Mouse (Mus musculus) adrenal gland, postnatal 4 days (tissue): ENCODE measurements around the gene Rpgrip1l. TPM values are rescaled to one million over a fixed set of nuclear protein-coding genes. Genes with fewer than 3 reads are reported as not detected.

Experiments used
- DNase-seq, 2 experiments: peaks; one replicate each; pipeline ENCODE4 v3.0.0; 2021 to 2022; ENCODE audit warnings: low spot score in 2 of 2, mixed read lengths in 2 of 2
- total RNA-seq, 2 experiments: library from RNA; stranded (reverse); gene quantifications; 2 replicates each; pipeline ENCODE4 v1.2.3; 2021

Rpgrip1l gene
- total RNA-seq, 2 experiments from 2014 or later, result 6.0 to 8.6 TPM

DNA sequence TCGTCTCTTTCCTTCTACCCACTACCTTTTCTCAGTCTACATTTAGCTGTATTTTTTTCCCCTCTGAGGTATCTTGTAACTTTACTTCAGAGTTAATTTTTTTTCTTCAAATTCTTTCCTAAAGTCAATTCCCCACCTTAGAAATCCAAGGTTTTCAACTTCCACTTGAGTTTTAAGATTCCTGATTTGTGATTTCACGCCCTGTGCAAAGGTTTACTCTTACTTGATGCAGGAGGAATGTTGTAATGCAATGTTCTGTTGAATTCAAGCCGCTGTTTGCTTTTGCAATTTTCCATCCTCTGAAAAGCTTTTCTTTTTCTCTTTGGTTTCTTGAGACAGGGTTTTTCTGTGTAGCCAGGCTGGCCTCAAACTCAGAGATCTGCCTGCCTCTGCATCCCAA is 103.4 kb downstream of the Rpgrip1l start:
- DNase-seq, result no peak

DNA sequence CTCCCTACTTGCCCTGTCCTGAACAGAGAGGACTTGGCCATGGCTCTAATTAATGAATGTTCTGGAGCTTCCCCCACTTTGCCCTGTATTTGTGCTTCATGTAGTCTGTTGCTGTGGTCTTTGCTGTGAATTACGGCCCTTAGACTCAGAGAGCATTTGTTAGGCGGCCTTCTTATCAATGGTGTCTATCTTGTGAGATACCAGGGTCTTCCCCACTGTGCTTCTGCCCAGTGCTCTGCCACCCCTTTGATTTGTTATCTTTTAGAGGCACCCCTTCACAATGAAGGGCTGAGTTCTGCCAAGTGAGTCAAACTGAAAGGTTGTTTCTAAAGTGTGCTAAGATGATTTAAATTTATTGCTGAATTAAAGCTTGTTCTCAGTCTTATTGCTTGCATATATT is 105.4 kb downstream of the Rpgrip1l start:
- no peak for DNase-seq

- DNase-seq, result no peak
Observed at GRCm38 (mm10) chr8:91205897-91206296, 107.2 kb downstream of the Rpgrip1l start.

DNA sequence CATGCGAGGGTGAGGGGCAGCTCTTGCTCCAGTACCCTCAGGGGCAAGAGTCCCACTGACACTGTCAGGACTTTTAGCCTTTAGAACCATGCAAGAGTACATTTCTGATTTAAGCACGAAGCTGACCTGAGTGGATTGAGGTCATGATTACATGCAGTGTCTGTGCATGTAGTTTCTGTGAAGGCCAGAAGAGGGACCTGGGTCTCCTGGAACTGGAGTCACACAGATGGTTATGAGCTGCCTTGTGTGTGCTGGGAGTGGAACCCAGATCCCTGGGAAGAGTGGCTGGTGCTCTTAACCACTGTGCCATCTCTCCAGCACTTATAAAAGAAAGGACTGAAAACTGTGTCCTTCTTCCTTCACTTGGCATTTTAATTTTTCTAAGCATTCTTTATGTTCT is 111.9 kb downstream of the Rpgrip1l start:
- no peak for DNase-seq

GRCm38 (mm10) chr8:91199876-91200275 is 113.2 kb downstream of the Rpgrip1l start, which contains the start of gene Aktip:
Gene Aktip (minus strand): TSS chr8:91199976.
- DNase-seq, result no peak

DNA sequence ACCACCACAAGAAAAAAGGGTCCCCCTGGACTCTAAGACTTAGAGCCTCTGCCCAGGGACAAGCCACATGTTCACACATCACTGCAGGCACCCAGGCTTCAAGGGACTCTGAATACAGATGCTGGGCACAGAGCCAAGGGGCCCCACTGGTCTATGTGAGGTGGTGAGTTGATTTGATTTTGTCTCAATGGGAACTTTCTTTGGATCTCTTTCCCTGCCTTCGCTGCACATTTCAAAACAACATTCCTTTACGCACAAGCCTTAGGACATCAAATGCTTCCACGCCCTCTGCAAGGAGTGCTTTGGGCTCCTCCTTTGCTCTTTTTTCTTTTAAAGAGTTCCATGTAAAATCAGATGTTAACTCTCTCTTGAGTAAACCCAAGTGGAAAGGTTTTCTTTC is 115.0 kb downstream of the Rpgrip1l start:
- DNase-seq, result no peak

- no peak for DNase-seq
Observed at GRCm38 (mm10) chr8:91197233-91197632, 115.8 kb downstream of the Rpgrip1l start.

DNA sequence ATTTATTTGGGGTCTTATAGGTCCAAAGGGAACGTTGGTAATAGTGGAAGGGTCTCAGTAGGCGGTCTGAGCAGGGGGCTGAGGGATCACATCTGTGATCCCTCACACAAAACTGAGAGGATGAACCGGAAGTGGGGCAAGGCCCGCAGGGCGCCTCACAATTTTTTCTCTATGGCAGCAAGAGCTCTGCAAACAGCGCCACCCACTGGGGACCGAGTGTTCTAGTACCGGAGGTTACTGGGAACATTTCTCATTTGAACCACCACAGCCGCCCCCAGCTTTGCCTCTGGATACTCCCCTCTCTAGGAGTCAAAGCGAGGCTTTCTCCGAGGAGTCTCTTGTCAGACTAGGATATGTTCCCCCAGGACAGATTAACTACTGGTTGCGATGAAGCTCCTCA is 116.4 kb downstream of the Rpgrip1l start:
- no peak for DNase-seq

- DNase-seq, result no peak
Observed at GRCm38 (mm10) chr8:91194081-91194480, 119.0 kb downstream of the Rpgrip1l start.

DNA sequence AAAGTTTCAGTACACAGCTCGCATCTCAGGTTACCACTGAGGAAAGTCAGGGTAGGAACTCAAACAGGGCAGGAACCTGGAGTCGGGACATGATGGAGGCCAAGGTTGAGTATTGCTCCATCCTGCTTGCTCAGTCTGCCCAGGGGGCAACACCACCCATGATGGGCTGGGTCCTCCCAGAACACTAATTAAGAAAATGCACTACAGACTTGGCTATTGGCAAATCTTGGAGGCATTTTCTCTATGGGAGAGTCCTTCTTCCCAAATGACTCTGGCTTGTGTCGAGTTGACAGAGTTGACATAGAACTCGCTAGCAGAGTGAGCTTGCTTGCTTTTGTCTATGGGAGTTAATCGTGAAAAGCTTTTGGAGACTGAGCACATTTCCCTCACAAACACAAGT is 120.1 kb downstream of the Rpgrip1l start:
- DNase-seq, result no peak

GRCm38 (mm10) chr8:91190816-91191340 is 122.2 kb downstream of the Rpgrip1l start:
- peak; percentile 13 to 27 for DNase-seq

DNA sequence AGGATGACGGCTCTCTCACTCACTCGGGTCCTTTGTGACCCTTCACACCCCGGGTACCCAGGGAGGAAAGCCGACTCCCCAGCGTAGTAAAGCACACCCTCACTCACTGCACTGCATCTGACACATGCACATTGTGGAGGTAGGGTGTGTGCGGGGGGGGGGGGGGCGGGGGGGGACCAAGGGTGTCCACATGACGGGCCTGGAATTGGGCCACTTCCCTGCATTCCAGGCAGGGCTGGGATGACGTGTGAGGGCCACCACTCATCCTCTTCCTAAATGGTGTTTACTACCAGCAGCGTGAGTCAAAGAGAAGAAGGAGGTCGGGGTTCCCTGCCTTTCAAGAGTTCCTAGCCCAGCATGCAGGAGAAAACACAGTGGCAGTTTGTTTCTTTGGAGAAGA is 124.9 kb downstream of the Rpgrip1l start:
- DNase-seq, result no peak

GRCm38 (mm10) chr8:91186372-91186771 is 126.7 kb downstream of the Rpgrip1l start:
- DNase-seq, result no peak

- no peak for DNase-seq
Observed at GRCm38 (mm10) chr8:91177708-91178107, 135.4 kb downstream of the Rpgrip1l start.

DNA sequence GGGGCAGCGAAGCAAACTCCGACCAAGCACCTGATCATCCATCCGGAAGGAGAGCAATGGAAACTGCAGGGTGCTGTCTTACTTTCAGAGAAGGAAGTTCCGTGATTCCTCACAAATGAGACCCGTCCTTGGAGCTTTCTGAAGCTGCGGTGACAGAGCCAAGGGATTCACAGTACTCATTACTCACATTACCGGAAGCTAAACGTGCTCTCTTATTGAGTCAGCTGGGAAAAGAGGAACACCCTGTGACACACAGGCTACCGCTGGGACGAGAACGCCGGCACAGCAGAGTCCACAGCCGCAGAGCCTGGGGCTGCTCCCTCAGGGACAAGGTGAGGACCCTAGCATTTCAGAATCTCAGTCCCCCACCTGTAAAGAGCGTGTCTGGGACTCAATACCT is 136.9 kb downstream of the Rpgrip1l start:
- no peak for DNase-seq

DNA sequence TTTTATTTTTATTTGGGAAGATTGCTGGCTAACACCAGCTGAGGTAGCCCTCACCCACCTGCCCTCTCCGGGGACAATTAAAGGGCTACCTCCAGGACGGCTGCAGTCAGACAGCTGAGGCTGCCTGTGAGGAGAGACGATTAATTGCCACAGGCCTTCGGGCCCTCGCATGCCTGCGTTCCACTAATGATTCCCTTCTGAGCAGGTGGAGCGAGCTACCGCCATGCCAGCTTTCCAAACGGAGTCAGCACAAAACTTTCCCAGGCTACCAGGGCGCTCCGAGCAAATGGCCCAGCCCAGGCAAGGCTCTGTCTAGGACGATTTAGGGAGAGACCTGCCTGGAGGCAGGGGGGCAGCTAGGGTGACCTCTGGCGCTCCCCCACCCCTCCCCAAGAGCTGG is 141.5 kb downstream of the Rpgrip1l start:
- DNase-seq, result no peak

DNA sequence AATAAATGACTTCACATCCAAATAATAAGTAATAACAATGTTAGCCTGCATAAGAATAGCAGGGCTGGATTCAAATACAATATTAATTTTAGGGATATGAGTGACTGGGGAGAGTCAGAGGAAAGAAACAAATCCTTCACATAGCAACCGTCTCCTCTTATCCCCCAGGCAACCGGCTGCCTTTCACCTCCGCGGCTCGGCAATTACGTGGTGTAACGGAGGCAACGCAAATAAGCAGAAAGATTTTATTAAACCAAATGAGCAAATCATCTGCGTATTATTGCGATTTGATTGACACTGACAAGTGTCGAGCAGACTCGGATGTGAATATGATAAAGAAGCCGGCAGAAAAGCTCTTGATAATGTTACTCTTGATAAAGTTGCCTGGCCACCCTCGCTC is 142.1 kb downstream of the Rpgrip1l start:
- no peak for DNase-seq

GRCm38 (mm10) chr8:91170152-91170551 is 142.9 kb downstream of the Rpgrip1l start:
- no peak for DNase-seq

Other genes starting within 250 kb of the Rpgrip1l start
- gene Rbl2, start 243.2 kb downstream of the Rpgrip1l start, total RNA-seq, result 10 to 100 TPM; 36.9 to 37.6 TPM
- gene Aktip, start 113.3 kb downstream of the Rpgrip1l start, total RNA-seq, result 10 to 100 TPM; 31.6 to 41.1 TPM
- gene Fto, start 263 bp upstream of the Rpgrip1l start, total RNA-seq, result 10 to 100 TPM; 95.4 to 98.1 TPM